Mouse (Mus musculus) forebrain, embryonic 15.5 days (tissue): Measurements from ENCODE around the gene Serpinb1a. TPM values are rescaled to one million over a fixed set of nuclear protein-coding genes. Genes with fewer than 3 reads are reported as not detected.
A peak's percentile ranks its signal among the peaks of the same experiment; 100 is the strongest.

Source experiments
- ATAC-seq: fragments of 200-750 bp; cut with Nextera tagmentation; replicated peaks from 2 replicates; pipeline ENCODE4 v1.8.0; 2017; ENCODE audit warnings: mild to moderate bottlenecking, moderate TSS enrichment, moderate library complexity
- H3K27ac ChIP-seq: fragments of 300-500 bp; sonication (generic); replicated peaks from 2 replicates; pipeline ENCODE4 v1.5.1; 2015; ENCODE audit warnings: mild to moderate bottlenecking, inconsistent platforms
- H3K27me3 ChIP-seq: fragments of 300-500 bp; sonication (generic); 2 replicates; pipeline ENCODE4 v1.6.1; 2015; ENCODE audit warnings: inconsistent platforms
- H3K36me3 ChIP-seq: fragments of 300-500 bp; sonication (generic); 2 replicates; pipeline ENCODE4 v1.6.1; 2015; ENCODE audit warnings: mild to moderate bottlenecking, inconsistent platforms
- H3K4me1 ChIP-seq: fragments of 300-500 bp; sonication (generic); 2 replicates; pipeline ENCODE4 v1.6.1; 2015; ENCODE audit warnings: inconsistent platforms
- H3K4me2 ChIP-seq: fragments of 300-500 bp; sonication (generic); replicated peaks from 2 replicates; pipeline ENCODE4 v1.6.1; 2015; ENCODE audit warnings: mild to moderate bottlenecking, inconsistent platforms
- H3K4me3 ChIP-seq: fragments of 300-500 bp; sonication (generic); 2 replicates; pipeline ENCODE4 v1.5.1; 2015; ENCODE audit warnings: mild to moderate bottlenecking, inconsistent platforms
- H3K9ac ChIP-seq: fragments of 300-500 bp; sonication (generic); replicated peaks from 2 replicates; pipeline ENCODE4 v1.6.1; 2015; ENCODE audit warnings: mild to moderate bottlenecking, inconsistent platforms
- H3K9me3 ChIP-seq: fragments of 300-500 bp; sonication (generic); 2 replicates; pipeline ENCODE4 v1.6.1; 2016; ENCODE audit warnings: inconsistent platforms
- WGBS: fragments of 180-500 bp; shearing (Covaris S2); methylation state at CpG from one replicate; pipeline ENCODE4 v1.1.7; 2015; ENCODE audit warnings: mixed read lengths; 5-methylcytosine and 5-hydroxymethylcytosine counted together
- polyA plus RNA-seq: library from polyadenylated mRNA; unstranded; fragments of >200 nt; fragmentation: Nextera tagmentation; extraction: Ambion mirVana; gene quantifications from 2 replicates; pipeline ENCODE4 v1.2.1, GENCODE M21; 2015

Serpinb1a gene
- polyA plus RNA-seq, 1 experiment from 2014 or later, result 0.67 TPM

DNA sequence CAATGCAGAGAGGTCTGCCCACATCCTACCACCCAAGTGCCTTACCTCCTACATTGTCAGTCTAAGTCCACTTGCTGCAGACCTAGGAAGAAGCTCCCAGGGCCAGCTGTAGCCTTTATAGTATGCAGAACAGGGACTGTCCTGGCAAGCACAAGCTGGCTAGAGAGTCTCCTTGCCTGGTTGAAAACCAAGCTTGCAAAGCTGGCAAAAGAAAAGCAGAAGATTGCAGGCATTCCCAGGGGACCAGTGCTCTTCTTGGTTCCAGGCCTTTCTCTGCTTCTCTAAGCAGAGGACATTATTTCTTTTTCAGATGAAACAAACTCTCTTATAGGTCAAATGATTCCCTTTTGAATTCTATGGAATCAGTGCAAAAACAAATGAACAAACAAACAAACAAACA, 12.5 kb upstream of the Serpinb1a start:
- no peak overlapping the region for H3K4me3 ChIP-seq
- H3K4me1 ChIP-seq, result no peaks in the 10 kb centered on the region
- H3K27me3 ChIP-seq, result no peaks in the 10 kb centered on the region
- H3K36me3 ChIP-seq, result no peaks in the 10 kb centered on the region
- no peaks in the 10 kb centered on the region for H3K9me3 ChIP-seq
- H3K4me2 ChIP-seq, result no peak overlapping the region
- H3K9ac ChIP-seq, result no peak overlapping the region
- no peak overlapping the region for H3K27ac ChIP-seq
- no peak for ATAC-seq

DNA sequence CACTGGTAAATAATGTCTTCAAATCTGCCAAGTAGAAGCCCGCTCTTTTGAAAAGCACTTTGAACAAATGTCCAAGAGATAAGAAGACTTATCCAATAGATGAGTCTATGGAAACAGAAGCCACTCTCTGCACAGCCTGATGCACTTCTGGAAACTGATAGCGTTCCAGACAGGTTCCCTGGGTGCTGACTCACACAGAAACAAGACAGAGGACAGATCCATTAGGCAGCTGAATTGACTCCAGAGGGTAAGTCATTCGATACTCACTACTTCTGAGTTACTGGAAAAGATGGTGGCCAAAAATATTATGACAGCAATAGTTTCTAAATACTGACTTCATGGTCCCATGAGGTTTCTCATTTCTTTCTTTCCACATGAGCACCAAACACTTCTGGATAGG, 9.8 kb upstream of the Serpinb1a start:
- WGBS, result 90% methylated on average over 3 of the region's 3 CpGs
- H3K27ac ChIP-seq, result no peak overlapping the region
- H3K4me2 ChIP-seq, result no peak overlapping the region
- no peaks in the 10 kb centered on the region for H3K27me3 ChIP-seq
- H3K9me3 ChIP-seq, result no peaks in the 10 kb centered on the region
- ATAC-seq, result no peak
- H3K4me1 ChIP-seq, result no peaks in the 10 kb centered on the region
- no peak overlapping the region for H3K4me3 ChIP-seq
- no peak overlapping the region for H3K9ac ChIP-seq
- H3K36me3 ChIP-seq, result no peaks in the 10 kb centered on the region

DNA sequence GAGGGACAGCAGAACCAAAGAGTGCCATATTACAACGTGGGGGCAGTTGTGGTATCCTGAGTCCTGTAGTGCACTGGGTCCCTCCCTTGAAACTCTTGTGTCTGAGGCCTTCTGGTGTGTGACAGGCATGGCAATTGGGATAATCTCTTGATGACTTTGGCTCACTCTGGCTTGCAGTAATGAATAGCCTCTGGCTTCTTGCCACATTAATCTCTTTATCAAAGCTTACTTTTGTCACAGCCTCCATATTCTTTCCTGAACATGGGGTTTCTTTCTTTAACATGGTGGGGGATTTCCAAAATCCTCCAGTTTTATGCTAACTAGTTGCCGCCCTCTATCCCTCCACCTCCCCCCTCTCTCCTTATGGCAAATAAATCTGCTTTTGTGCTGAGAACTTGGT, 2.1 kb upstream of the Serpinb1a start:
- ATAC-seq, result 0 out of 2 replicates have a peak, but pooled peaks have one; percentile 60

DNA sequence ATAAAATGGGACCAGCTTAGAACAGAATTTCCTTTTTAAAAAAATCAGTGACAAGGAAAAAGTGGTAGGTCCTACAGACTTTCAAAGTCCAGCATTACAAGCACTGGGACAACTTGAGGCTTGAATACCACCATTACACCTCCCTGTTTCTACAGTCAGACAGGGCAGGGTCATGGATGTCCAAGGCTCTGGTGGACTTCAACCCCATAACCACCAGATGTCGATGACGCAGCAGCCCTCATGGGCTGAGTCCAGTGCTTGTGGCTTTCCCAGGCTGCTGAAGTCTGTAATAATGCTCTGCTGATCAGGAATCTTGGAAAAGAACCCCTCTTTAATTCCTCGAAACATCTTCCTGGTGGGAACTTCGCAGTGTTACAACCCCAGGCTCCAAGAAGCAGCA, 1.6 kb upstream of the Serpinb1a start:
- no peak for ATAC-seq
- Histone ChIP-seq H3K9me3 (no peaks in the 10 kb centered on the region), H3K9ac (no peak overlapping the region), H3K4me3 (no peak overlapping the region), H3K27me3 (no peaks in the 10 kb centered on the region), H3K27ac (no peak overlapping the region), H3K36me3 (no peaks in the 10 kb centered on the region), H3K4me1 (no peaks in the 10 kb centered on the region), H3K4me2 (no peak overlapping the region)
- 92% methylated on average over 4 of the region's 4 CpGs for WGBS

More for the DNA sequence above, 2.1 kb upstream of the Serpinb1a start:
- Histone ChIP-seq H3K4me2 (no peak overlapping the region), H3K27ac (no peak overlapping the region), H3K27me3 (no peaks in the 10 kb centered on the region), H3K9me3 (no peaks in the 10 kb centered on the region), H3K9ac (no peak overlapping the region), H3K4me3 (no peak overlapping the region), H3K36me3 (no peaks in the 10 kb centered on the region), H3K4me1 (no peaks in the 10 kb centered on the region)
- 28% methylated on average over 2 of the region's 2 CpGs for WGBS

DNA sequence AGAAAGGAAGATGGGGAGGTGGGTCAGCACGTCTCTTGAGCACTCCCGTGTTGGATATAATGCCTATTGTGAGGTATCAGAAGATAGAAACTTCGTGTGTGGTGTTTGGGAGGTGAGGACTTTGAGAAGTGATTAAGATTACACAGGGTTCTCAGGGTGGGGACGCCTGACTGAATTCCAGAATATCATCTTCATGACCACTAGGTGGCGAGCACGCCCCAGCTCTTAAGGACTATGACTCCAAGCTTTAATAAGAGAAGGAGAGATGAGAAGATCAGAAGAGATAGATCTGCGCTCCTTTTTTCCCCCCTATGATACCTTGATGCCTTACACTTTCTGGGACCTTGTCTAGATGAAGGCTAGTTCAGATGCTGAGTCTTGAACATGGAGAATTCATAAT, 982 bp upstream of the Serpinb1a start:
- no peak overlapping the region for H3K27ac ChIP-seq
- no peak overlapping the region for H3K4me2 ChIP-seq
- 11% methylated on average over 7 of the region's 7 CpGs for WGBS
- no peaks in the 10 kb centered on the region for H3K27me3 ChIP-seq
- H3K36me3 ChIP-seq, result no peaks in the 10 kb centered on the region
- no peaks in the 10 kb centered on the region for H3K4me1 ChIP-seq
- ATAC-seq, result peak; percentile 76
- H3K9me3 ChIP-seq, result no peaks in the 10 kb centered on the region
- no peak overlapping the region for H3K9ac ChIP-seq
- no peak overlapping the region for H3K4me3 ChIP-seq

DNA sequence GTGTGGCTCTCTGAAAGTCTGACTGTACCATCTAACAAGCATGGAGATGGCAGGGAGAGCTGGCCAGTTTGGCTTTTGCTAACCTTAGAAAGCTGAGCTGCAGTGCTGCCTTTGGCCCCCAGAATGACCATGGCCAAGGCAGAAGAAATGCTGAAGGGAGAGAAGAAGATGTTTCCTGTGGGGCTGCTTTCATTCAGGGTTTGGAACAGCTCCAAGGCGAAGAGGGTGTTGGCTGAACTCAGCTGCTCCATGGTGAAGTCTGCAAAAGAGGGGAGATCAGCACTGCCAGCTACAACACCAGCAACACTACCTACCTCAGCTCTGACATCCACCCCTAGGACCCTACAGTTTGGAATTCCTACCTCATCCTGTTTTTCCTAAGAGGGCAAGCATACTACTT, 829 bp downstream of the Serpinb1a start:
- no peak overlapping the region for H3K4me2 ChIP-seq
- no peaks in the 10 kb centered on the region for H3K9me3 ChIP-seq
- H3K27ac ChIP-seq, result no peak overlapping the region
- H3K27me3 ChIP-seq, result no peaks in the 10 kb centered on the region
- H3K9ac ChIP-seq, result no peak overlapping the region
- no peaks in the 10 kb centered on the region for H3K36me3 ChIP-seq
- no peak for ATAC-seq
- H3K4me1 ChIP-seq, result no peaks in the 10 kb centered on the region
- H3K4me3 ChIP-seq, result no peak overlapping the region
- WGBS, result 64% methylated on average over 1 of the region's 1 CpGs

DNA sequence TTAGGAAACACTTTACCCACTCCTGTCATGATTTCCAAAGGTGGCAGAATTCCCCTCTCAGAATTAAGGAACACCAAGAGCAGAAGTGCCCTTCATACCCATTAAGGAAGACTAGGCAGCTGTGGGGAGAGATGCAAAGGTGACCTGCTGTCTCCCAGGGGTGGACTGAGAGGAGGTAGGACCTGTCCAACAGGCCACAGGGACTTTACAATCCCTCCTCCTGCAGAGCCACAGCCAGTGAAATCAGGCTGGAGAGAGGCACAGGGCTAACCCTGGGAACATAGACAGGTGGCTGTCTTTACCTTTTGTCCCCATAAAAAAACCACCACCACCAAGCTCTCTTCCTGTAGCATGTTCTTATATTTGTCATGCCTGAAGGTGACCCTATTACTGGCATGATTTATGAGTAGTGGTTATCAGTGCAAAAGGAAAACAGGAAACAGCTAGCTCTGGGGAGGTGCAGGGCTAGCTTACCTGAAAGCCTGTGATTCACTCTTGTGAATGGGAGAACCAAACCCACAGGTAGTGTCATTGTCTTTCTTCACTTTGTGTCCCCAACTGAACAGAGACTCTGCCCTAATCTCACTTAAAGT, 1.4 kb downstream of the Serpinb1a start:
- Histone ChIP-seq H3K9ac (no peak overlapping the region), H3K4me1 (no peaks in the 10 kb centered on the region), H3K27ac (no peak overlapping the region), H3K27me3 (no peaks in the 10 kb centered on the region), H3K36me3 (no peaks in the 10 kb centered on the region), H3K9me3 (no peaks in the 10 kb centered on the region), H3K4me3 (no peak overlapping the region), H3K4me2 (no peak overlapping the region)
- ATAC-seq, result no peak

DNA sequence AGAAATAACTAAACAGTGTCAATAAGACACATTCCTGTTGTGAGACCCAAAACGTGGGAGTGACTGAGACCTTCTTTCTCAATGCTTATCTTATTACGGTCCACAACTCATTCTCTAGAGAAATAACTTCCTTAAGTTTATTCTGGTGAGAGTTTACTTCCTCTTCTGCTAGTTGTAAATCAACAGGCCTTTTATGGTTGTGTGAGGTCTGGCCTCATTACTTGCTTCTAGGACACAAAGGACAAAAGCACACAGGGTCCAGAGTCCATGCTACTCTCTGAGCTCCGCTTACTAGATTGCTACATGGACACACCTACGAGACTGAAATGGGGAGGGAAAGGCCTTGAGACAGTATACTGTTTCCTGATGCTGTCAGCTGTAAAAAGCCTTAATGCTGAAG, 1.9 kb downstream of the Serpinb1a start:
- Histone ChIP-seq H3K9me3 (no peaks in the 10 kb centered on the region), H3K27me3 (no peaks in the 10 kb centered on the region), H3K4me3 (no peak overlapping the region), H3K9ac (no peak overlapping the region), H3K36me3 (no peaks in the 10 kb centered on the region), H3K4me2 (no peak overlapping the region), H3K27ac (no peak overlapping the region), H3K4me1 (no peaks in the 10 kb centered on the region)
- no peak for ATAC-seq
- WGBS, result 70% methylated on average over 4 of the region's 4 CpGs

DNA sequence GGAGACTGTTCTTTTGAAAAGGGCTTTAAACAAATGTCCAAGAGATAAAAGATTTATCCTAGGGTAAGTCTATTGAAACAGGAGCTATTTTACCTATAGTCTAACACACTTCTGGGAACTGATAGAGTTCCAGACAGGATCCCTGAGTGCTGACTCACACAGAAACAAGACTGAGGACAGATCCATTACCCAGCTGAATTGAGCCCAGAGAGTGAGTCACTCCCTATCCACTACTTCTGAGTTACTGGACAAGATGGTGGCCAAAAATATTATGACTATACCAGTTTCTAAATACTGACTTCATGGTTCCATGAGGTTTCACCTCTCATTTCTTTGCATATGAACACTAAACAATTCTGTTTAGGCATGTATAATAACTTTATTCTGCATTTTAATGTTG, 4.8 kb downstream of the Serpinb1a start:
- Histone ChIP-seq H3K4me2 (no peak overlapping the region), H3K27me3 (no peaks in the 10 kb centered on the region), H3K27ac (no peak overlapping the region), H3K9me3 (no peaks in the 10 kb centered on the region), H3K4me1 (no peaks in the 10 kb centered on the region), H3K4me3 (no peak overlapping the region), H3K9ac (no peak overlapping the region), H3K36me3 (no peaks in the 10 kb centered on the region)
- no peak for ATAC-seq

DNA sequence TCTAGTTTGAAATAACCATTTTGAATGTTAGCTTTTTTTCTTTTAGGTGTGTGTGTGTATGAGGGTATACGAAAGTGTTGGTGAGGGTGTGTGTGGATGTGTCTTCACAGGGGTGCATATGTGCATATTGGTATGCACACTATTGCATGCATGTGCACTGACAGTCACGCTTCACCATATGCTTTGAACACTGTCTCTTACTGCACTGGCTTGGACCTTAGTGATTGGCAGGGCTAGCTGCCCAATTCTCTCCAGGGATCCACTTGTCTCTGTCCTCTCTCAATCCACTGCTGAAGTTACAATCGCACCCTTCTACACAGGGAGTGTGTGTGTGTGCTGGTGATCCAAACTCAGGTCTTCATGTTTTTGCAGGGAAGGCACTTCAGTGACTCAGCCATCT, 9.6 kb downstream of the Serpinb1a start:
- no peak for ATAC-seq
- H3K4me1 ChIP-seq, result no peaks in the 10 kb centered on the region
- no peak overlapping the region for H3K4me2 ChIP-seq
- H3K27me3 ChIP-seq, result no peaks in the 10 kb centered on the region
- no peak overlapping the region for H3K4me3 ChIP-seq
- H3K9me3 ChIP-seq, result no peaks in the 10 kb centered on the region
- H3K9ac ChIP-seq, result no peak overlapping the region
- no peaks in the 10 kb centered on the region for H3K36me3 ChIP-seq
- no peak overlapping the region for H3K27ac ChIP-seq
- 87% methylated on average over 3 of the region's 3 CpGs for WGBS

DNA sequence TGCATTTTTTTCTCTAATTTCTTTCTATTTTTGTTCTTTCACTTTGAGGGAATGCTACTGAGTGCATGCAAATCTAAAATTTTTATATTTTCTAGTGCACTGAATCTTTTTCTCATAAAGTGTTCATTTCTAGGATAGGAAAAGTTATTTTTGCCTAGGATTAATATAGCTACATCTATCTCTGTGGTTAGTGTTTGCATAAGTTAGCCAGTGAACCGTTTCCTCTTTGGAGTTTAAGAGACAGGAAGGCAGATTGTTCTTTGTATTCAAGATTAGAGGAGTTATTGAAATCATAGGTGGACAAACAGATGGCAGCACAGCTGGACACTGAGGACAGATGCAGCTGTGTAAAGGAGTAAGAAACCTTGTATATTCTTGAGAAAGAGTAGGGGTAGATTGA, 11.7 kb downstream of the Serpinb1a start:
- Histone ChIP-seq H3K27ac (no peak overlapping the region), H3K9ac (no peak overlapping the region), H3K27me3 (no peaks in the 10 kb centered on the region), H3K4me3 (no peak overlapping the region), H3K9me3 (no peaks in the 10 kb centered on the region), H3K4me1 (no peaks in the 10 kb centered on the region), H3K4me2 (no peak overlapping the region), H3K36me3 (no peaks in the 10 kb centered on the region)
- 55% methylated on average over 1 of the region's 1 CpGs for WGBS
- ATAC-seq, result no peak

DNA sequence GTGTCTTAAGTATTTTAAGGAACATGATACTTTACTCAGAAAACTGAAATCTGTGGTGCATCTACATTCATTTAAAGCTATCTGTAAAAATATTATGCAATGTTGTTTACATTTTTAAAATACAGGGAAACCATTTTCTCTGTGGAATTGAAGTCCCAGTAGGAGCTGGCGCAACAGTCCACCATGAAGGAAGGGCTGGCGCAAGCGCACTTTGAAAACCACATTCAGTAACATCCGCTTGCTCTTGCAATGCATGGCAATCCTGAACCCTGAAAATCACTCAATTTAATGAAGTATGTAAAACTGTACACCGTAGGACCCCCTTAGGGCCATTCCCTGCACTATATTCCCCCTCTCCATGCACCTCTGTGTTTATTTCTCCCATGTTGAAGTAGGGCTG, 16.5 kb downstream of the Serpinb1a start:
- Histone ChIP-seq H3K4me1 (no peaks in the 10 kb centered on the region), H3K36me3 (no peaks in the 10 kb centered on the region), H3K27me3 (no peaks in the 10 kb centered on the region), H3K4me3 (no peak overlapping the region), H3K27ac (no peak overlapping the region), H3K4me2 (no peak overlapping the region), H3K9ac (no peak overlapping the region), H3K9me3 (no peaks in the 10 kb centered on the region)
- 96% methylated on average over 5 of the region's 5 CpGs for WGBS
- ATAC-seq, result no peak

DNA sequence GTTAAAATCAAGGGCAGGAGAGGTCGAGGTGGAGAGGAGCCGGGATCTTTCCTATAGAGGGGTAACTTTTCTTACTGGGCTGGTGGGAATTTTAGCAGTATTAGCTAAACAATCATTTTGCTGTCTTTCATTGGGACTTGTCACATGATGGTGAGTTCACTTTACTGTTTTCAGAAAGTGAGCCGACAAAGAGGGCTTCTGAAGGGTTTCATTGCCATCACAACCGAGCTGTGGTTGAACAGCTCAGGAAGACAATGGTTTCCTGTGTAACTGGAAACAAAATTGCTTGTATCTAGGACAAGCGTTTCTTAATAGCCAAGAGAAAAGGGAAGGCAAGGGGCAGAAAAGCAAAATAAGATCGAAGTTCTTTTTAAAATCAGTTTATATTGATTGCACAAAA, 17.7 kb downstream of the Serpinb1a start:
- Histone ChIP-seq H3K4me2 (no peak overlapping the region), H3K9ac (no peak overlapping the region), H3K27me3 (no peaks in the 10 kb centered on the region), H3K9me3 (no peaks in the 10 kb centered on the region), H3K36me3 (no peaks in the 10 kb centered on the region), H3K4me3 (no peak overlapping the region), H3K27ac (no peak overlapping the region), H3K4me1 (no peaks in the 10 kb centered on the region)
- WGBS, result 67% methylated on average over 6 of the region's 6 CpGs
- ATAC-seq, result no peak
